Mouse (Mus musculus) neural tube, embryonic 12.5 days (tissue): ENCODE measurements at regions not wholly inside any gene's neighbourhood (a gene's known extent, or its start where the extent isn't known, plus 50 kb on each side); places are given as distances from the start of the nearest gene placed in this dataset.

Experiments
- ATAC-seq: fragments of 200-750 bp; cut with Nextera tagmentation; 2 replicates; pipeline ENCODE4 v1.8.0; 2017; ENCODE audit warnings: low read depth, mild to moderate bottlenecking, moderate TSS enrichment, moderate library complexity; ENCODE audit not compliant: low FRiP score
- H3K27ac ChIP-seq: fragments of 300-500 bp; sonication (generic); 2 replicates; pipeline ENCODE4 v1.5.1; 2016
- H3K27me3 ChIP-seq: fragments of 300-500 bp; sonication (generic); replicated peaks from 2 replicates; pipeline ENCODE4 v1.6.1; 2016; ENCODE audit warnings: mild to moderate bottlenecking
- H3K36me3 ChIP-seq: fragments of 300-500 bp; sonication (generic); 2 replicates; pipeline ENCODE4 v1.6.1; 2016; ENCODE audit warnings: mild to moderate bottlenecking
- H3K4me1 ChIP-seq: fragments of 300-500 bp; sonication (generic); 2 replicates; pipeline ENCODE4 v1.6.1; 2016
- H3K4me2 ChIP-seq: fragments of 300-500 bp; sonication (generic); replicated peaks from 2 replicates; pipeline ENCODE4 v1.6.1; 2016; ENCODE audit warnings: mild to moderate bottlenecking
- H3K4me3 ChIP-seq: fragments of 300-500 bp; sonication (generic); 2 replicates; pipeline ENCODE4 v1.5.1; 2016
- H3K9ac ChIP-seq: fragments of 300-500 bp; sonication (generic); 2 replicates; pipeline ENCODE4 v1.6.1; 2016; ENCODE audit warnings: mild to moderate bottlenecking
- H3K9me3 ChIP-seq: fragments of 300-500 bp; sonication (generic); 2 replicates; pipeline ENCODE4 v1.6.1; 2016; ENCODE audit warnings: mild to moderate bottlenecking
- WGBS: fragments of 180-500 bp; shearing (Covaris S2); methylation state at CpG from one replicate; pipeline ENCODE4 v1.1.7; 2016; 5-methylcytosine and 5-hydroxymethylcytosine counted together

GRCm38 (mm10) chrX:12344805-12345555 lies 184.8 kb upstream of the Bcor start:
- WGBS, result 84% methylated on average over 12 of the region's 12 CpGs
- no peak overlapping the region for H3K9ac ChIP-seq
- no peaks in the 10 kb centered on the region for H3K9me3 ChIP-seq
- no peak overlapping the region for H3K4me2 ChIP-seq
- no peak overlapping the region for H3K4me3 ChIP-seq
- H3K4me1 ChIP-seq, result no peaks in the 10 kb centered on the region
- no peaks in the 10 kb centered on the region for H3K27me3 ChIP-seq
- H3K27ac ChIP-seq, result no peak overlapping the region
- no peaks in the 10 kb centered on the region for H3K36me3 ChIP-seq
- ATAC-seq, result no peak

DNA sequence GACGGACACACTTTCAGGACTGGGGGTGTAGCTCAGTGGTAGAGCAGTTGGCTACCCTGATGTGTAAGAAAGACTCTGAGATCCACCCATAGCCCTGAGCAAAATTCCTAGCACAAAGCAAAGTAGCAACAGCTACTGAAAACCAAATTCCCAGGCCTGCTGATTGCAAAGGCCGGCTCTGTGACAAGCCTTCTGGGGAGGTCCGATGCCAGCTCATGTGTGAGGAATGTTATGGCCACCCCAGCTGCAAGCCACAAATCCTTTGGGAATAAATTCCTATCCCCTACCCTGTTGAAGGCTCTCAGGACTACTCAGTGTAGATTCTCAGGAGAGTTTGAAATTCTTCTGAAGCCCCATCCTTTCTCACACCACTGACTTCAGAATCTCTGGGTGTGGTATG lies 186.7 kb upstream of the Bcor start:
- Histone ChIP-seq H3K27ac (no peak overlapping the region), H3K9me3 (no peaks in the 10 kb centered on the region), H3K27me3 (no peaks in the 10 kb centered on the region), H3K4me1 (no peaks in the 10 kb centered on the region), H3K36me3 (no peaks in the 10 kb centered on the region), H3K9ac (no peak overlapping the region), H3K4me3 (no peak overlapping the region), H3K4me2 (no peak overlapping the region)
- WGBS, result 73% methylated on average over 3 of the region's 3 CpGs
- no peak for ATAC-seq

- 44% methylated on average over 8 of the region's 8 CpGs for WGBS
- H3K9ac ChIP-seq, result no peak overlapping the region
- H3K27me3 ChIP-seq, result no peaks in the 10 kb centered on the region
- H3K4me1 ChIP-seq, result no peaks in the 10 kb centered on the region
- no peaks in the 10 kb centered on the region for H3K36me3 ChIP-seq
- no peak overlapping the region for H3K27ac ChIP-seq
- no peaks in the 10 kb centered on the region for H3K9me3 ChIP-seq
- ATAC-seq, result no peak
- no peak overlapping the region for H3K4me3 ChIP-seq
- H3K4me2 ChIP-seq, result no peak overlapping the region
Measured at GRCm38 (mm10) chrX:12348117-12348516, 188.0 kb upstream of the Bcor start.

DNA sequence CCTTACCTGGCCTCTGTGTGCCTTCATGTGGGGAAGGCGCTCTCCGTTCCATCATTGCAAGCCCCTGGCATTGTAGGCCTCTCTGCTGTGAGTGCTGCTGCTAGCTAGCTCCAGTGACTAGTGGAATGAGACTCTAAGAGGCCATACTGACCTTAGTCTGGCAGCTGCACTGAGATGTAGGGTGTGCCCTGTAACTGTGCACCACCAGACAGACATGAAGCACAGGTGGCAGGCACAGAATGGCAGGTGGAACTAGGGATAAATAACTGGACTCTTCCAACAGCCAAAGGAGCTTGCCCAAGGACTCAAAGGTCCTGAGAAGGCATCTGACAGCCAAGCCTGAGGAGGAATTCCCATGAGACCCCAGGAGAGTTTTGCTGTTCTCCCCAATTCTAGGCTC lies 194.7 kb upstream of the Bcor start:
- no peak overlapping the region for H3K9ac ChIP-seq
- no peaks in the 10 kb centered on the region for H3K4me1 ChIP-seq
- H3K27me3 ChIP-seq, result no peaks in the 10 kb centered on the region
- no peak overlapping the region for H3K4me2 ChIP-seq
- H3K4me3 ChIP-seq, result no peak overlapping the region
- H3K36me3 ChIP-seq, result no peaks in the 10 kb centered on the region
- ATAC-seq, result no peak
- H3K27ac ChIP-seq, result no peak overlapping the region
- no peaks in the 10 kb centered on the region for H3K9me3 ChIP-seq
- 93% methylated on average over 2 of the region's 2 CpGs for WGBS

GRCm38 (mm10) chrX:12358026-12358425 lies 197.9 kb upstream of the Bcor start:
- Histone ChIP-seq H3K4me3 (no peak overlapping the region), H3K9ac (no peak overlapping the region), H3K4me1 (no peaks in the 10 kb centered on the region), H3K36me3 (no peaks in the 10 kb centered on the region), H3K4me2 (no peak overlapping the region), H3K9me3 (no peaks in the 10 kb centered on the region), H3K27ac (no peak overlapping the region), H3K27me3 (no peaks in the 10 kb centered on the region)
- ATAC-seq, result no peak
- 52% methylated on average over 1 of the region's 1 CpGs for WGBS

GRCm38 (mm10) chrX:12365582-12366323 lies 205.6 kb upstream of the Bcor start:
- Histone ChIP-seq H3K4me3 (no peak overlapping the region), H3K27me3 (no peaks in the 10 kb centered on the region), H3K9me3 (no peaks in the 10 kb centered on the region), H3K36me3 (no peaks in the 10 kb centered on the region), H3K4me1 (no peaks in the 10 kb centered on the region), H3K4me2 (no peak overlapping the region), H3K27ac (no peak overlapping the region), H3K9ac (no peak overlapping the region)
- 82% methylated on average over 12 of the region's 12 CpGs for WGBS
- no peak for ATAC-seq

- Histone ChIP-seq H3K36me3 (no peaks in the 10 kb centered on the region), H3K27me3 (no peaks in the 10 kb centered on the region), H3K9me3 (no peaks in the 10 kb centered on the region), H3K4me3 (no peak overlapping the region), H3K9ac (no peak overlapping the region), H3K4me1 (no peaks in the 10 kb centered on the region), H3K4me2 (no peak overlapping the region), H3K27ac (no peak overlapping the region)
- no peak for ATAC-seq
- WGBS, result 81% methylated on average over 6 of the region's 6 CpGs
Measured at GRCm38 (mm10) chrX:12366801-12367200, 206.6 kb upstream of the Bcor start.

- no peaks in the 10 kb centered on the region for H3K36me3 ChIP-seq
- H3K4me1 ChIP-seq, result no peaks in the 10 kb centered on the region
- H3K27me3 ChIP-seq, result no peaks in the 10 kb centered on the region
- no peak overlapping the region for H3K4me2 ChIP-seq
- 67% methylated on average over 6 of the region's 6 CpGs for WGBS
- H3K9ac ChIP-seq, result no peak overlapping the region
- H3K4me3 ChIP-seq, result no peak overlapping the region
- no peak for ATAC-seq
- H3K9me3 ChIP-seq, result no peaks in the 10 kb centered on the region
- no peak overlapping the region for H3K27ac ChIP-seq
Measured at GRCm38 (mm10) chrX:12373670-12374069, 213.5 kb upstream of the Bcor start.

DNA sequence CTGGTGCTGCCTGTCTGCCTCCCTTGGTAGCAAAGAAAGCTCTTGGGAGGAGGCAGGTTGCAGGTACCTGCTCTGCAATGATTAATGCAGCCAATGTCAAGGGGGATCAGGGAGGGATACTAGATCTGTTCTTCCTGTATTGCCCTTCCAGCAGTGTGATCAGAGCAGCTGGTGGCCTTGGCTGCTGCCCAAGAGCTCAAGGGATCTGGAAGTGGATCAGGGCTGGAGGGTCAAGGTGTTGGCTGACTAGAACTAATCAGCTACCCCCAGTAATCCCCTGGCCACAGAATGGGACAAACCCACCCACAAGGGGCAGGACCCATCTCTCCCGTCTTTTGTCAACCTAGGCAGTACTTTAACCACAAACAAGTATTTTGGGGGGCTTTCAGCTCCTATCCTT lies 211.8 kb upstream of the Atp6ap2 start:
- 50% methylated on average over 1 of the region's 1 CpGs for WGBS
- H3K36me3 ChIP-seq, result no peaks in the 10 kb centered on the region
- H3K4me3 ChIP-seq, result no peak overlapping the region
- H3K4me2 ChIP-seq, result no peak overlapping the region
- no peak overlapping the region for H3K9ac ChIP-seq
- no peaks in the 10 kb centered on the region for H3K9me3 ChIP-seq
- ATAC-seq, result no peak
- no peaks in the 10 kb centered on the region for H3K4me1 ChIP-seq
- no peaks in the 10 kb centered on the region for H3K27me3 ChIP-seq
- no peak overlapping the region for H3K27ac ChIP-seq

GRCm38 (mm10) chrX:12376238-12376980 lies 211.2 kb upstream of the Atp6ap2 start:
- H3K9ac ChIP-seq, result no peak overlapping the region
- H3K27me3 ChIP-seq, result no peaks in the 10 kb centered on the region
- WGBS, result 76% methylated on average over 6 of the region's 6 CpGs
- H3K4me1 ChIP-seq, result no peaks in the 10 kb centered on the region
- H3K4me3 ChIP-seq, result no peak overlapping the region
- ATAC-seq, result no peak
- no peaks in the 10 kb centered on the region for H3K9me3 ChIP-seq
- H3K4me2 ChIP-seq, result no peak overlapping the region
- H3K36me3 ChIP-seq, result no peaks in the 10 kb centered on the region
- no peak overlapping the region for H3K27ac ChIP-seq

DNA sequence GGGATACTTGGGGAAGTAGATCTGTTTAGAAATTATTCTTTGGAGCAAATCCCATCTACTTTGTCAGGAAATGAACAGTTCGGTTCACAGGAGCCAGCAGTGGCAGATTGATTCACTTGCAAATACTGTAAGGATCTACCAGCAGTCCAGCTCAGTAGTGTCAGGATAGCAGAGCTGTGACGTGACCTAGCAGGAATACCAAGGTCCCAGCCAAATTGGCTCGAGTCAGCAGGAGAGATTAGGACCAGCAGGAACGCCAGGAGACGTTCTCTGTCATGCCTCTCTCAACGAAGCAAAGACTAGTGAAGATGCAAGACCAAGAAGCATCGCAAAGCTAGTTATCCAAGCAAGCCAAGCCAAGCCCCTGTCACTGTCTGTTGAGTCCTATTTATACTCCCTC lies 210.2 kb upstream of the Atp6ap2 start:
- H3K4me2 ChIP-seq, result no peak overlapping the region
- no peaks in the 10 kb centered on the region for H3K36me3 ChIP-seq
- no peaks in the 10 kb centered on the region for H3K27me3 ChIP-seq
- no peak overlapping the region for H3K4me3 ChIP-seq
- no peak overlapping the region for H3K27ac ChIP-seq
- WGBS, result 88% methylated on average over 7 of the region's 7 CpGs
- no peak for ATAC-seq
- no peaks in the 10 kb centered on the region for H3K9me3 ChIP-seq
- H3K9ac ChIP-seq, result no peak overlapping the region
- H3K4me1 ChIP-seq, result no peaks in the 10 kb centered on the region

GRCm38 (mm10) chrX:12392145-12392825 lies 195.3 kb upstream of the Atp6ap2 start:
- Histone ChIP-seq H3K9ac (no peak overlapping the region), H3K36me3 (no peaks in the 10 kb centered on the region), H3K4me2 (no peak overlapping the region), H3K4me3 (no peak overlapping the region), H3K4me1 (no peaks in the 10 kb centered on the region), H3K9me3 (no peaks in the 10 kb centered on the region), H3K27me3 (no peaks in the 10 kb centered on the region), H3K27ac (no peak overlapping the region)
- no peak for ATAC-seq
- WGBS, result 82% methylated on average over 7 of the region's 7 CpGs
